Mouse (Mus musculus): ENCODE data around the gene Cdc42bpa.

GRCm38 (mm10) chr1:180173017-180173416, 212.7 kb downstream of the Cdc42bpa start:
- TF ChIP-seq POLR2A (IDR thresholded peaks at IDR 0.05; ENCODE audit: insufficient read depth, low read depth, low read length) (no peak), CTCF (IDR thresholded peaks at IDR 0.05; ENCODE audit: insufficient read depth, low read depth, low read length) (no peak)

Data from olfactory bulb, adult 2 months (tissue).